Mouse (Mus musculus) embryonic facial prominence, embryonic 10.5 days (tissue): ENCODE measurements around the gene Ubtd2. TPM values are rescaled to one million over a fixed set of nuclear protein-coding genes. Genes with fewer than 3 reads are reported as not detected.

Source experiments
- DNase-seq: peaks from one replicate; pipeline ENCODE4 v3.0.0-alpha.2; 2017; ENCODE audit warnings: low spot score
- H3K27ac ChIP-seq: fragments of 300-500 bp; sonication (generic); replicated peaks from 2 replicates; pipeline ENCODE4 v1.5.1; 2016; ENCODE audit warnings: mild to moderate bottlenecking
- H3K27me3 ChIP-seq: fragments of 300-500 bp; sonication (generic); replicated peaks from 2 replicates; pipeline ENCODE4 v1.6.1; 2016; ENCODE audit warnings: low read depth, mild to moderate bottlenecking; ENCODE audit not compliant: poor library complexity, severe bottlenecking
- H3K36me3 ChIP-seq: fragments of 300-500 bp; sonication (generic); replicated peaks from 2 replicates; pipeline ENCODE4 v1.6.1; 2016; ENCODE audit warnings: mild to moderate bottlenecking, moderate library complexity
- H3K4me1 ChIP-seq: fragments of 300-500 bp; sonication (generic); 2 replicates; pipeline ENCODE4 v1.6.1; 2016
- H3K4me3 ChIP-seq: fragments of 300-500 bp; sonication (generic); 2 replicates; pipeline ENCODE4 v1.5.1; 2016; ENCODE audit warnings: mild to moderate bottlenecking, moderate library complexity
- H3K9me3 ChIP-seq: fragments of 300-500 bp; sonication (generic); 2 replicates; pipeline ENCODE4 v1.6.1; 2016; ENCODE audit warnings: mild to moderate bottlenecking
- WGBS: fragments of 180-500 bp; shearing (Covaris S2); methylation state at CpG from one replicate; pipeline ENCODE4 v1.1.7; 2016; 5-methylcytosine and 5-hydroxymethylcytosine counted together
- polyA plus RNA-seq: library from polyadenylated mRNA; unstranded; fragments of >200 nt; fragmentation: Nextera tagmentation; extraction: Ambion mirVana; gene quantifications from 2 replicates; pipeline ENCODE4 v1.2.1, GENCODE M21; 2016

The Ubtd2 gene
- 75.2 and 84.0 TPM in 2 replicates for polyA plus RNA-seq

GRCm38 (mm10) chr11:32454800-32455506 is at the start of gene Ubtd2:
TSS of gene Ubtd2 (plus strand) at chr11:32455370.
- WGBS: under 1% methylated on average over 86 of the region's 86 CpGs
- H3K27me3 ChIP-seq: peaks cover 5% of the 10 kb centered on the region; the same call in 1 of the 2 replicates
- H3K4me3 ChIP-seq: peak within 1 kb of the TSS; percentile 96

DNA sequence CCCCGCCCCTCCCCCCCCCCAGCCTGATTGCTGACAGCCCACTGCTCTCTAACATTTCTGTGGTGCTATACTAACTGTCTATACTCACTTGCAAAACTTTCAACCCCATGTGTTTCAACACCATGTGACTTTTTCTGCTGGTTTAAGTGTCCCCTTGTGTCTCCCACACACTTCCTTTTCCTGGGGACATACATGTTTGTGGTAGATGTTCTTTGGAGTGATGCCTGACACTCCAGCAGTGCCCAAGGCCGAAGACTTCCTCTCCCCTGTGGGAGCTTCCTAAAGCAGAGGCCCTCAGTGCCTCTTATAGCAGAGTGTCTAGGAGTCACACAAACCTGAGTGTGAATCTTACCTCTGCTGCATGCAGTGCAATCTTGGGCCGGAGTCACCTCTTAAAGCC is 47.3 kb upstream of the Ubtd2 start:
- H3K4me1 ChIP-seq: peaks cover 19% of the 10 kb centered on the region
- peaks cover 92% of the 10 kb centered on the region for H3K36me3 ChIP-seq
- H3K9me3 ChIP-seq: no peaks in the 10 kb centered on the region
- no peak for DNase-seq
- 77% methylated on average over 3 of the region's 3 CpGs for WGBS
- no peak overlapping the region for H3K4me3 ChIP-seq
- H3K27me3 ChIP-seq: no peaks in the 10 kb centered on the region
- H3K27ac ChIP-seq: no peak overlapping the region

More at GRCm38 (mm10) chr11:32454800-32455506, at the start of gene Ubtd2:
- peak; percentile 99 for DNase-seq
- Histone ChIP-seq H3K36me3 (no peaks in the 10 kb centered on the region), H3K27ac (peak within 1 kb of the TSS; percentile 99), H3K9me3 (no peaks in the 10 kb centered on the region), H3K4me1 (peaks cover 27% of the 10 kb centered on the region)

- no peak for DNase-seq
- no peaks in the 10 kb centered on the region for H3K27me3 ChIP-seq
- no peak overlapping the region for H3K4me3 ChIP-seq
- H3K4me1 ChIP-seq: peaks cover 19% of the 10 kb centered on the region
- H3K9me3 ChIP-seq: no peaks in the 10 kb centered on the region
- peaks cover 92% of the 10 kb centered on the region for H3K36me3 ChIP-seq
- H3K27ac ChIP-seq: no peak overlapping the region
Measured at GRCm38 (mm10) chr11:32409052-32409451, 46.1 kb upstream of the Ubtd2 start.

- H3K27me3 ChIP-seq: no peaks in the 10 kb centered on the region
- H3K9me3 ChIP-seq: no peaks in the 10 kb centered on the region
- DNase-seq: no peak
- H3K27ac ChIP-seq: no peak overlapping the region
- WGBS: 87% methylated on average over 11 of the region's 11 CpGs
- H3K36me3 ChIP-seq: peaks cover 92% of the 10 kb centered on the region
- peaks cover 15% of the 10 kb centered on the region for H3K4me1 ChIP-seq
- H3K4me3 ChIP-seq: no peak overlapping the region
Measured at GRCm38 (mm10) chr11:32409823-32410562, 45.2 kb upstream of the Ubtd2 start.

DNA sequence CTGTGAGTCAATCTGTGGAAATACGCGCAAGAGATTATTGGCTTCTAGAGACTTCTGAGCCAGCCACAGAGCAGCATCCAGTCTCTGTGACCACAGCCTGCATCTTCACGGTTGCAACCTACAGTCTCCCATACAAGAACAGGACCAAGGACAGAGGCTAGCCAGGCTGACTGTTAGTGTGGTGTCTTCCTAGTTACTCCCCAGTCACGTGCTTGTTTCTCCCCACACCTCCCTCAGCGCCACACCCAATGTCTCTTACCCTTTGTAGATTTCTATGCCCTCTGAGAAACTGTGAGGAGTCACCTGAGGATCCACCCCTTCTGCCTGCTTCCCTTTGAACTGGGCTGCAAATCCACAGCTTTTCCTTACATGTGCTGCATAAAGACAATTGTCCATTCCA is 35.2 kb upstream of the Ubtd2 start:
- Histone ChIP-seq H3K27ac (no peak overlapping the region), H3K4me3 (no peak overlapping the region), H3K9me3 (no peaks in the 10 kb centered on the region), H3K27me3 (no peaks in the 10 kb centered on the region), H3K36me3 (peaks cover 97% of the 10 kb centered on the region), H3K4me1 (no peaks in the 10 kb centered on the region)
- WGBS: 80% methylated on average over 5 of the region's 5 CpGs
- DNase-seq: no peak

GRCm38 (mm10) chr11:32423311-32423710 is 31.9 kb upstream of the Ubtd2 start:
- Histone ChIP-seq H3K4me3 (no peak overlapping the region), H3K36me3 (peaks cover 85% of the 10 kb centered on the region), H3K4me1 (no peaks in the 10 kb centered on the region), H3K27me3 (no peaks in the 10 kb centered on the region), H3K27ac (no peak overlapping the region), H3K9me3 (no peaks in the 10 kb centered on the region)
- WGBS: 93% methylated on average over 12 of the region's 12 CpGs
- no peak for DNase-seq

GRCm38 (mm10) chr11:32424600-32424999 is 30.6 kb upstream of the Ubtd2 start:
- H3K27ac ChIP-seq: no peak overlapping the region
- no peaks in the 10 kb centered on the region for H3K4me1 ChIP-seq
- no peak for DNase-seq
- no peaks in the 10 kb centered on the region for H3K9me3 ChIP-seq
- 89% methylated on average over 4 of the region's 4 CpGs for WGBS
- H3K27me3 ChIP-seq: no peaks in the 10 kb centered on the region
- peaks cover 75% of the 10 kb centered on the region for H3K36me3 ChIP-seq
- H3K4me3 ChIP-seq: no peak overlapping the region

GRCm38 (mm10) chr11:32425043-32425658 is 30.0 kb upstream of the Ubtd2 start:
- H3K27me3 ChIP-seq: no peaks in the 10 kb centered on the region
- H3K4me3 ChIP-seq: no peak overlapping the region
- no peak for DNase-seq
- 68% methylated on average over 10 of the region's 10 CpGs for WGBS
- H3K36me3 ChIP-seq: peaks cover 70% of the 10 kb centered on the region
- no peaks in the 10 kb centered on the region for H3K4me1 ChIP-seq
- no peak overlapping the region for H3K27ac ChIP-seq
- no peaks in the 10 kb centered on the region for H3K9me3 ChIP-seq

DNA sequence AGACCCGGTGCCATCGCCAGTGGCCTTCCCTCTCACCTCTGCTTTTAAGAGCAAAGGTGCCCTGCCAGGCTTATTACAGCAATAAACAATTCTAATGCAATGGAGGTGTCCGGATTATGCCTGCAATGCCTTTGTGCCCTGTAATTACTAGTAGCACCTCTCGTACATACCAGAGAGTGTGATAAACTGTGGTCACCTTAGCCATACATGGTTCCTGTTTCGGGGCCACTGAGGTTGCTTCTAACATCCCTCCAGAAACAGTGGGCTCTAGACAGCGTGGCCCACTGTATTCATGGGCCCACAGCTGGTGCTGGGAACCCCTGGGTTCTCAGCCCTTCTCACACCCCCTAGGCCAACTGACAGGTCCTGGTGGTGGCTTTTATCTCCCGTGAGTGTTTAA is 27.6 kb upstream of the Ubtd2 start:
- H3K36me3 ChIP-seq: peaks cover 46% of the 10 kb centered on the region
- no peaks in the 10 kb centered on the region for H3K27me3 ChIP-seq
- WGBS: 87% methylated on average over 7 of the region's 7 CpGs
- H3K4me3 ChIP-seq: no peak overlapping the region
- DNase-seq: no peak
- H3K27ac ChIP-seq: no peak overlapping the region
- no peaks in the 10 kb centered on the region for H3K9me3 ChIP-seq
- H3K4me1 ChIP-seq: no peaks in the 10 kb centered on the region

DNA sequence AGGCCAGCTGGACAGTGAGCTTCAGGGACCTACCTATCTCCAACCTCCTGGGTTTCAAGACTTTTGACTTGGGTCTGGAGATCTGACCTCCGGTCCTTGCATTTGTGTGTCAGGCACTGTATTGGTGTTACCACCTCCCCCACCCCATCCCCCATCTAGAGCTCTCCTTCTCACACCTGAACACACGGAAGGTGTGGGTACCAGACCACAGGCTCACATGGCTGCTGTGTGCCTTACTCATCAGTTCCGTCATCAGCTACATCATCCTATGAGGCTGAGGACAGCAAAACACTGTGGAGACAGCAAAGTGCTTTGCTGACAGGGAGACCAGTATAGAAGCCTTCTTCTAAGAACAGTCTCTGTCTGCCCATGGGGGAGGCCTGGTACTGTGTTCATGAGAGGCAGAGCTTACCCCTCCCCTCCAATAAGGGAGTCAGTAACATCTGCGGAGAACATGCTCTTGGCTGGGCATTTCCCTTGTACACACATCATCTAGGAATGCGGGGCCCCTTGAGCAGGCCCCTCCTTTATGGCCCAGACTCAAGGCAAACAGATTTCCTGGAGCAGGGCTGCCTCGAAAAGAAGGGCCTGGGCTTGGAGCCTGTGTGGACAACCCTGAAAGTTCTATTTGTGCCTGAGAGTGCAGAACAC is 19.6 kb upstream of the Ubtd2 start:
- peak; percentile 30 for DNase-seq
- Histone ChIP-seq H3K9me3 (no peaks in the 10 kb centered on the region), H3K27me3 (no peaks in the 10 kb centered on the region), H3K4me1 (peaks cover 7% of the 10 kb centered on the region), H3K4me3 (no peak overlapping the region), H3K36me3 (no peaks in the 10 kb centered on the region), H3K27ac (peak overlapping the region; percentile 54; the same call in 1 of the 2 replicates)
- 68% methylated on average over 6 of the region's 6 CpGs for WGBS

- H3K36me3 ChIP-seq: no peaks in the 10 kb centered on the region
Measured at GRCm38 (mm10) chr11:32442576-32442975, 12.6 kb upstream of the Ubtd2 start.

DNA sequence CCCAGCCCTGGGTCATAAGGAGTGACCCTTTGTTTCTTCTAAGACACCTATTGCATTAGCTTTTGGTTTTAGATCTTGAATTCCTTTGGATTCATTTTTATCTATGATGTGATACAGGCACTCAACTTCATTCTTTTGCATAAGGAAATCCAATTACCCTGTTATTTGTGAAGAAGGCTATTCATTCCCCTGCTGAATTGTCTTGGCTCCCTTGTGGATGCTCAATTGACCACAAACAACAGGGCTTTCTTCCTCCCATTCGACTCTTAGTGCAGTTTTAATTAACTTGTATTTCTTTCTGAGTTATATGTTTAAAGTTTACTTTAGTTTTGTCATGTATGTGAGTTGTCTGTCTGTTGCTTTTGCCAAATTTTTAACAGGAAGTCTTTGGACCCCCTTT is 10.9 kb upstream of the Ubtd2 start:
- no peak overlapping the region for H3K4me3 ChIP-seq
- no peaks in the 10 kb centered on the region for H3K9me3 ChIP-seq
- no peaks in the 10 kb centered on the region for H3K27me3 ChIP-seq
- no peaks in the 10 kb centered on the region for H3K4me1 ChIP-seq
- no peak overlapping the region for H3K27ac ChIP-seq
- 18% methylated on average over 1 of the region's 1 CpGs for WGBS
- DNase-seq: no peak
- H3K36me3 ChIP-seq: no peaks in the 10 kb centered on the region

More at GRCm38 (mm10) chr11:32442576-32442975, 12.6 kb upstream of the Ubtd2 start:
- 83% methylated on average over 3 of the region's 3 CpGs for WGBS
- no peaks in the 10 kb centered on the region for H3K27me3 ChIP-seq
- H3K4me3 ChIP-seq: no peak overlapping the region
- no peaks in the 10 kb centered on the region for H3K4me1 ChIP-seq
- no peak overlapping the region for H3K27ac ChIP-seq
- DNase-seq: no peak
- no peaks in the 10 kb centered on the region for H3K9me3 ChIP-seq
